Mouse (Mus musculus) right cerebral cortex, postnatal 25 days (tissue): ENCODE results near the gene Lrtm1.

ENCODE experiments used
- DNase-seq: peaks from one replicate; pipeline ENCODE4 v3.0.0; 2022

The Lrtm1 gene

GRCm38 (mm10) chr14:29017883-29018282, at the start of gene Lrtm1:
Gene Lrtm1 (plus strand): TSS chr14:29018208.
- no peak for DNase-seq

GRCm38 (mm10) chr14:28969247-28969646, 48.8 kb upstream of the Lrtm1 start:
- DNase-seq: no peak

DNA sequence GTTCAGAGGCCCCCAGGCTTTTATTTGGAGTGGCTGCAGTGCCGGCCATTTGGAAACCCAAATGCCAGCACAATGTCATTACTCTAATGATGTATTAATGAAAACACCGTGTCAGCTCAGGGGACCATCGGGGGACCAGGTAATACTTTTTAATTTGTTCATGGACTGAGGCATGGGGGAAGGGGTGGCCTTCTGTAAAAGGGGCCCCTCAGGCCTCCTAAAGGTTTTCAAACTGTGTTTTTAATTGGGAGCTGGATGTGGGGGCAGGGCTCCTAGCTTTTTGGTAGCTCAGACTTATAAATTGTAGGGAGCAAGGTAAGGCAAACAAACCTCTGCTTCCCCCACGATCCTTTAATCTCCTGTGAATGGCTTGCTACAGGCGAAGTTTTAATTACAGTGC, 45.4 kb upstream of the Lrtm1 start:
- no peak for DNase-seq

DNA sequence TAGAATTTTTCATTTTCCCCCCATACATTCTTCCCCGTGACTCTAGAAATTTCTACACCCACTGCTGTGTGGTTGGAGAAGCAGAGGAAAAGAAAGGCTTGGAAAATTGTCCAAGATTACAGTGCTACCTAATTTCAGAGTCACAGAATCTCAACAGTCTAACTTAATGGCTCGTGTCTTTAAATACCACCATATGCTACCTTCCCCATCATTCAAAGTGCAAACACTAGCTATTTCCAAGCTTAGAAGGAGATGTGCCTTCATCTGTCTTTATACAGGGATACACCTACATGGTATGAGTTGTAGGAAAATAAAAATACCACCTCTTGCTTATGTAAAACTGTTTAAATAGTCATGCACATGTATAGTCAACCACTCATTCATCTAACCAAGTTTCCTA, 38.8 kb upstream of the Lrtm1 start:
- peak; percentile 14 for DNase-seq

- DNase-seq: no peak
Measured at GRCm38 (mm10) chr14:28980482-28980881, 37.5 kb upstream of the Lrtm1 start.

DNA sequence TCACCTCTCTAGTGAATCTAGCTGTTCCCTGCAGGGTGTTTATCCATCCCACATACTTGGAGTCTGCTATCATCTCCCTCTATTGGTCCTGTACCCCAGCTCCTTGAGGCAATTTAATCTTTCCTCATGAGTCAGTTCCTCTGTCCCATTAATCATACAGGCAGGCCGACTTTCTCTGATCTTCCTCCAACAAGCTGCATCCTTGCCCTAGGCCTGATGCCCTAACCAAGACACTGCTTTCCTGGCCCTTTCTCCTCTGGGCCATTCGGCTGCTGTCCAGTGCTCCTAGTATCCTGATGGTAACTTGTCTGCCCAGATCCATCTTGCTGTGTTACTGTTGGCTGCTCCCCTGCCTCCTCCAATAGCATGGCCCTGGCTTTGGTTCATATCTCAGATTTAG, 33.7 kb upstream of the Lrtm1 start:
- DNase-seq: no peak

GRCm38 (mm10) chr14:28988211-28988900, 29.7 kb upstream of the Lrtm1 start:
- DNase-seq: no peak

DNA sequence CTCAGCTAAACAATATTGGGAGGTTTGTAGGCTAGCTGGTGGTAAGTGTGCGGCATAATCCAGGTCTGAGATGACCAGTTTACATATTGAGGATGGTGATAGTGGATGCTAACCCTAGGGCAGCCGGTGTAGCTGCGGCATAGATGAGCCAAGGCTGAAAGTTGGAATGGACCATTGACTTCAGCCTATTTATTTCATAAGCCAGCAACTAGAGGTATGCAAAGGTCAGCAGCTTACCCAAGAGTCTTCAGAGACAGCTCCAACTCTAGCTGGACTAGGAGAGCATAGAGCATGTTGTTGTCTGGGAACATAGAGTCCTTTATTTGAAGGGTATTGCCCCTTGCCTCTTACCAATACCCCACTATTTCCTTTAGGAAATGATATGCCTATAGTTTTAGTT, 21.4 kb upstream of the Lrtm1 start:
- DNase-seq: no peak

DNA sequence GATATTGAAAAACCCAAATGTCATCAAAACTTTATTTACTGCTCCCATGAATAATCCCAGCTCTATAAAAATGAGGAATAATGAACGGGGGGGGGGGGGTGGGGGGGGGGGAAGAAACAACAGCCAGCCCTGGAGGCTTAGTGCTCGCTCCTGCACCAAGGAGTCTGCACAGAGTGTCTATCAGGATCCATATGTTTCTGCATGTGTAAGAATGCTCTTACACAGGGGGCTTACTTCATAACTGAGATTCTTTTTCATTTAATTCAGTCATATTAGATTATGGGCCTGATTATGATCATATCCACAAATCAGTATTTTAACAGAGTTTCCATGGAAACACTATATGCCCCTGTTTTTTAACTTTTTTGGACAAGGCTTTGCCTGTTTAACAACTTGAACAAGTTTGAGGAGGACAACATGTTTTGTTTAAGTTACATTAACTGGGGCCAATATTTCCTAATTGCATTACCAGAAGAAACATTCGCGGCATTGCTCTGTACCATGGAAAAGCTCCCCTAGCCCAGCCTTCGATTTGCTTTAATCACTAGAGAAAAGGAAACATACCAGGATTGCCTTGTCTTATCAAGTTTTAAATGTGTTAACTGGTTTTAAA, 12.7 kb upstream of the Lrtm1 start:
- DNase-seq: no peak

DNA sequence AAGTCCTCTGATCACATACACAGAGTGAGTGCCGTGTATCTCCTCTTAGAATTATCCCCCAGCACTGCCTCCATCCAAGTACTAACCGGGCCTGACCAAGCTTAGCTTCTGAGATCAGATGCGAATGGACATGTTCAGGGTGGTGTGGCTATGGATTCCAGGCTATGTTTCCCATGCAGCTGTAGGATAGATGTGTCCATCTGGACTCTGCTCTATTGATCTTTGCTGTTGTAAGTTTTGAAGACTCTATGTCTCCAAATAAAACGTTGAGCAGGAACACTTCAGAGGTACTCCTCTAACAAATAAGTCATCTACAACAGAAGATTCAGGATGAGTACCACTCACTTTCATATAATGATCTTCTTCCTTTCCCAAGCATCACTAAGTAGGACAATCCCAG, 8.4 kb upstream of the Lrtm1 start:
- no peak for DNase-seq

DNA sequence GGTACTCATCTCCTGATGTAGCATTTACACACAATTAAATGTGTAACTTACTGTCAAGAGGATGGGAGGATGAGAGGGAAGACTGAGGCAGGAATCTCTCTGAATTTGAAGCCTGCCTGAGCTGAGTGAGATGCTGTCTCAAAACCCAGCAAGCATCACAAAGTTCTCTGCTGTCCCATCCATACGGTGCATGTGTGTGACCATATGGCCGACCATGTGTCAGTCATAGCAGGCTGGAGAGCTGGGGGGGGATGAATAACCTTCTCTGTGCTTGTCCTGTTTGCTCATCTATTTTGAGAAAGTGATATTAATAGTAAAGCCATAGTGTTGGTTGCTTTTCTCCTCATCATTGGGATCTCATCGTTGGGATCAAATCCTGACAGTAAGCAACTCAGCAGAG, 4.8 kb upstream of the Lrtm1 start:
- no peak for DNase-seq

GRCm38 (mm10) chr14:29014680-29015079, 3.3 kb upstream of the Lrtm1 start:
- no peak for DNase-seq

- DNase-seq: no peak
Measured at GRCm38 (mm10) chr14:29015896-29016295, 2.1 kb upstream of the Lrtm1 start.

- no peak for DNase-seq
Measured at GRCm38 (mm10) chr14:29018316-29019000, 450 bp downstream of the Lrtm1 start.

DNA sequence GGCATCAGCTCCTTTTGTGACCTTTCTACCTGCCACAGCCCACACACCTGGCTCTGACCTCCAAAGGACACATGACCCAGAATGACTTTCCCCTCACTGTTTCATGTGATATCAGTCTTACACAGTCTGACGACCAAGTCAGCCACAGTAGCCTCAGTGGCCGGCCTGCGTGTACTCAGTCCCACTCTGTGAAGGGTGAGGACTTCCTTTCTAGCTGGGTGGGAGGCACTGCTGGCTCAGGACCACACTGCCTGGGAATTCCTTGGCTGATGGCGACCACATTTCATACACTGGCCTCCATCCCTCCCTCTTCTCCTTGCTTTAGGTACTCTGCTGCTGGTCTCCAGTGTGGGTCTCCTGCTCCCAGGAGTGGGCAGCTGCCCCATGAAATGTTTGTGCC, 3.3 kb downstream of the Lrtm1 start:
- DNase-seq: no peak

GRCm38 (mm10) chr14:29023246-29023645, 5.2 kb downstream of the Lrtm1 start:
- DNase-seq: no peak

- DNase-seq: no peak
Measured at GRCm38 (mm10) chr14:29025335-29025734, 7.3 kb downstream of the Lrtm1 start.

DNA sequence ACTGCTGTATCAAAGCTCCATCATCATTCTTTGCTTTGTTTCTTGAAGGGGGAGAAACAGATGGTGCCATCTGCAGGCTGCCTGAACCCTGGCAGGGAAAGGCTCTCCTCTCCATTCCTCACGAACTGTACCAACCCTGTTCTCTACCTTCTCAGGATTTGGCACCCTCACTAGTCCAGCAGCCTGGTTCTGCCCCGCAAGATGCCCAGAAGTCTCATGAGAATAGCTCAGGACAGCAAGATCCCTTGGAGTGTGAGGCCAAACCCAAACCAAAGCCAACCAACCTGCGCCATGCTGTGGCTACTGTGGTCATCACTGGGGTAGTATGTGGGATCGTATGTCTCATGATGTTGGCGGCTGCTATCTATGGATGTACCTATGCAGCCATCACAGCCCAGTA, 9.3 kb downstream of the Lrtm1 start:
- DNase-seq: no peak

- no peak for DNase-seq
Measured at GRCm38 (mm10) chr14:29028391-29029106, 10.5 kb downstream of the Lrtm1 start.

DNA sequence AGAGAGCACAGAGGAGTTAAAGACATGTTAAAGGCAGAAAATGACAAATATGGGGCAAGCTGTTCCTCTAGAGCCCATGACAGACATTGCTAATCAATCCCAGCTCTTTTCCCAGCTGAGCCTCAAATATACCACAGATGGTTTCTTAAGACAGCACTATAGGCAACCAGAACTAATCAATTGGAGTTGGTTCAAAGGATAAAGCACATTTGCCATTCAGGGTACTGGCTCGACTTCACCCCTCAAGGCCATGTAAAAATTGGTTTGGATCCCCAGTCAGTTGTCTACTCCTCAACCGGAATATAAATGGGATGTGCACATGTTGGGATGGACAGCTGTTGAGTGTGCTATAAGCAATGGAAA, 11.1 kb downstream of the Lrtm1 start:
- no peak for DNase-seq

- DNase-seq: no peak
Measured at GRCm38 (mm10) chr14:29029896-29030420, 11.9 kb downstream of the Lrtm1 start.

GRCm38 (mm10) chr14:29030519-29030918, 12.5 kb downstream of the Lrtm1 start:
- DNase-seq: no peak

DNA sequence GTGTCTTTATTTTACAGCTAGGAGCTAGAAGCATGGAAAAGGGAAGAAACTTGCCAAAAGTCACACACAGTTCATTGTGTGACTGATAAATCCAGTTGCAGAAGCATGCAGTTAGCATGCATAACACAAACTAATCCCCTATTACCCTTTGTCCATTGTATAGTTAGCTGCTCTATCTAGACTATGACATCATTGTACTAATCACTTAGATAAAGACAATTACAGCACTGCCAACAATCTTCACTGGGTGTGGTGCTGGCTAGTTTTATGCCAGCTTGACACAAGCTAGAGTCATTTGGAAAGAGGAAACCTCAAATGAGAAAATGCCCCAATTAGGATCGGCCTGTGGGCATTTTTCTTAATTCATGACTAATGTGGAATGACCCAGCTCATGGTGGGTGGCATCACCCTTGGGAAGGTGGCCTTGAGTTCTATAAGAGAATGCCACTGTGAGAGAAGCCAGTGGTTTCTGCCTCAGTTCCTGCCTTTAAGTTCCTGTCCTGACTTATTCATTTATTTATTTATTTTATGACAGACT, 13.9 kb downstream of the Lrtm1 start:
- no peak for DNase-seq
